Mouse (Mus musculus) midbrain, embryonic 12.5 days (tissue): ENCODE data around the gene Cab39. TPM values are rescaled to one million over a fixed set of nuclear protein-coding genes. Genes with fewer than 3 reads are reported as not detected.

Experiments used
- ATAC-seq: fragments of 200-750 bp; cut with Nextera tagmentation; 2 replicates; pipeline ENCODE4 v1.8.0; 2017; ENCODE audit warnings: low read depth, moderate TSS enrichment, moderate library complexity; ENCODE audit not compliant: low FRiP score
- H3K27ac ChIP-seq: fragments of 300-500 bp; sonication (generic); replicated peaks from 2 replicates; pipeline ENCODE4 v1.5.1; 2016; ENCODE audit warnings: mild to moderate bottlenecking
- H3K27me3 ChIP-seq: fragments of 300-500 bp; sonication (generic); 2 replicates; pipeline ENCODE4 v1.6.1; 2016; ENCODE audit warnings: mild to moderate bottlenecking
- H3K36me3 ChIP-seq: fragments of 300-500 bp; sonication (generic); 2 replicates; pipeline ENCODE4 v1.6.1; 2016
- H3K4me1 ChIP-seq: fragments of 300-500 bp; sonication (generic); 2 replicates; pipeline ENCODE4 v1.6.1; 2016
- H3K4me2 ChIP-seq: fragments of 300-500 bp; sonication (generic); replicated peaks from 2 replicates; pipeline ENCODE4 v1.6.1; 2016; ENCODE audit warnings: mild to moderate bottlenecking, moderate library complexity
- H3K4me3 ChIP-seq: fragments of 300-500 bp; sonication (generic); 2 replicates; pipeline ENCODE4 v1.5.1; 2016; ENCODE audit warnings: mild to moderate bottlenecking
- H3K9ac ChIP-seq: fragments of 300-500 bp; sonication (generic); replicated peaks from 2 replicates; pipeline ENCODE4 v1.6.1; 2016; ENCODE audit warnings: mild to moderate bottlenecking, moderate library complexity
- H3K9me3 ChIP-seq: fragments of 300-500 bp; sonication (generic); 2 replicates; pipeline ENCODE4 v1.6.1; 2016; ENCODE audit warnings: mild to moderate bottlenecking
- WGBS: fragments of 180-500 bp; shearing (Covaris S2); methylation state at CpG from one replicate; pipeline ENCODE4 v1.1.7; 2016; 5-methylcytosine and 5-hydroxymethylcytosine counted together
- polyA plus RNA-seq: library from polyadenylated mRNA; unstranded; fragments of >200 nt; fragmentation: Nextera tagmentation; extraction: Ambion mirVana; gene quantifications from 2 replicates; pipeline ENCODE4 v1.2.1, GENCODE M21; 2016

Cab39 gene
- polyA plus RNA-seq, 1 experiment from 2014 or later, result 69.2 TPM

- H3K27ac ChIP-seq, result no peak overlapping the region
- H3K9ac ChIP-seq, result no peak overlapping the region
- H3K4me3 ChIP-seq, result no peak overlapping the region
- H3K36me3 ChIP-seq, result peaks cover 28% of the 10 kb centered on the region
- no peaks in the 10 kb centered on the region for H3K9me3 ChIP-seq
- no peak overlapping the region for H3K4me2 ChIP-seq
- WGBS, result 93% methylated on average over 3 of the region's 3 CpGs
- no peak for ATAC-seq
- no peaks in the 10 kb centered on the region for H3K27me3 ChIP-seq
- no peaks in the 10 kb centered on the region for H3K4me1 ChIP-seq
Observed at GRCm38 (mm10) chr1:85824905-85825304, 31.7 kb downstream of the Cab39 start.

- 87% methylated on average over 5 of the region's 5 CpGs for WGBS
- ATAC-seq, result no peak
- Histone ChIP-seq H3K9ac (no peak overlapping the region), H3K4me3 (no peak overlapping the region), H3K27ac (no peak overlapping the region), H3K4me1 (no peaks in the 10 kb centered on the region), H3K9me3 (no peaks in the 10 kb centered on the region), H3K4me2 (no peak overlapping the region), H3K36me3 (peaks cover 13% of the 10 kb centered on the region), H3K27me3 (no peaks in the 10 kb centered on the region)
Observed at GRCm38 (mm10) chr1:85827166-85827565, 33.9 kb downstream of the Cab39 start.

GRCm38 (mm10) chr1:85829016-85829415 is 35.8 kb downstream of the Cab39 start:
- Histone ChIP-seq H3K9me3 (no peaks in the 10 kb centered on the region), H3K27me3 (no peaks in the 10 kb centered on the region), H3K4me3 (no peak overlapping the region), H3K4me2 (no peak overlapping the region), H3K4me1 (no peaks in the 10 kb centered on the region), H3K9ac (no peak overlapping the region), H3K36me3 (peaks cover 6% of the 10 kb centered on the region; the same call in 1 of the 2 replicates), H3K27ac (no peak overlapping the region)
- no peak for ATAC-seq
- WGBS, result 95% methylated on average over 1 of the region's 1 CpGs

- no peak for ATAC-seq
- H3K9ac ChIP-seq, result no peak overlapping the region
- H3K27me3 ChIP-seq, result no peaks in the 10 kb centered on the region
- H3K27ac ChIP-seq, result no peak overlapping the region
- H3K4me1 ChIP-seq, result no peaks in the 10 kb centered on the region
- H3K4me3 ChIP-seq, result no peak overlapping the region
- no peaks in the 10 kb centered on the region for H3K9me3 ChIP-seq
- peaks cover 23% of the 10 kb centered on the region for H3K36me3 ChIP-seq
- H3K4me2 ChIP-seq, result no peak overlapping the region
- WGBS, result 81% methylated on average over 4 of the region's 4 CpGs
Observed at GRCm38 (mm10) chr1:85838056-85838455, 44.8 kb downstream of the Cab39 start.

GRCm38 (mm10) chr1:85839356-85839755 is 46.1 kb downstream of the Cab39 start:
- no peak overlapping the region for H3K9ac ChIP-seq
- H3K9me3 ChIP-seq, result no peaks in the 10 kb centered on the region
- no peak for ATAC-seq
- H3K4me1 ChIP-seq, result no peaks in the 10 kb centered on the region
- WGBS, result 84% methylated on average over 3 of the region's 3 CpGs
- H3K4me2 ChIP-seq, result no peak overlapping the region
- peaks cover 33% of the 10 kb centered on the region for H3K36me3 ChIP-seq
- no peaks in the 10 kb centered on the region for H3K27me3 ChIP-seq
- no peak overlapping the region for H3K4me3 ChIP-seq
- no peak overlapping the region for H3K27ac ChIP-seq

- no peak overlapping the region for H3K9ac ChIP-seq
- H3K4me2 ChIP-seq, result no peak overlapping the region
- no peaks in the 10 kb centered on the region for H3K4me1 ChIP-seq
- H3K27me3 ChIP-seq, result no peaks in the 10 kb centered on the region
- ATAC-seq, result no peak
- H3K27ac ChIP-seq, result no peak overlapping the region
- peaks cover 33% of the 10 kb centered on the region for H3K36me3 ChIP-seq
- WGBS, result 85% methylated on average over 1 of the region's 1 CpGs
- H3K9me3 ChIP-seq, result no peaks in the 10 kb centered on the region
- H3K4me3 ChIP-seq, result no peak overlapping the region
Observed at GRCm38 (mm10) chr1:85839790-85840189, 46.5 kb downstream of the Cab39 start.

- peaks cover 37% of the 10 kb centered on the region for H3K36me3 ChIP-seq
- no peaks in the 10 kb centered on the region for H3K4me1 ChIP-seq
- no peak overlapping the region for H3K4me3 ChIP-seq
- H3K27ac ChIP-seq, result no peak overlapping the region
- no peak overlapping the region for H3K4me2 ChIP-seq
- no peak overlapping the region for H3K9ac ChIP-seq
- WGBS, result 86% methylated on average over 4 of the region's 4 CpGs
- H3K9me3 ChIP-seq, result no peaks in the 10 kb centered on the region
- ATAC-seq, result no peak
- no peaks in the 10 kb centered on the region for H3K27me3 ChIP-seq
Observed at GRCm38 (mm10) chr1:85840421-85840820, 47.2 kb downstream of the Cab39 start.

- H3K27ac ChIP-seq, result no peak overlapping the region
- H3K4me1 ChIP-seq, result no peaks in the 10 kb centered on the region
- ATAC-seq, result no peak
- H3K27me3 ChIP-seq, result no peaks in the 10 kb centered on the region
- no peak overlapping the region for H3K4me3 ChIP-seq
- peaks cover 39% of the 10 kb centered on the region for H3K36me3 ChIP-seq
- no peak overlapping the region for H3K9ac ChIP-seq
- H3K4me2 ChIP-seq, result no peak overlapping the region
- H3K9me3 ChIP-seq, result no peaks in the 10 kb centered on the region
Observed at GRCm38 (mm10) chr1:85842251-85842650, 49.0 kb downstream of the Cab39 start.

GRCm38 (mm10) chr1:85843291-85843863 is 50.1 kb downstream of the Cab39 start:
- 94% methylated on average over 4 of the region's 4 CpGs for WGBS
- Histone ChIP-seq H3K4me2 (no peak overlapping the region), H3K9me3 (no peaks in the 10 kb centered on the region), H3K27me3 (no peaks in the 10 kb centered on the region), H3K27ac (no peak overlapping the region), H3K36me3 (peaks cover 41% of the 10 kb centered on the region), H3K9ac (no peak overlapping the region), H3K4me3 (no peak overlapping the region), H3K4me1 (no peaks in the 10 kb centered on the region)
- ATAC-seq, result no peak

GRCm38 (mm10) chr1:85844981-85845380 is 51.7 kb downstream of the Cab39 start:
- Histone ChIP-seq H3K4me3 (no peak overlapping the region), H3K4me2 (no peak overlapping the region), H3K4me1 (no peaks in the 10 kb centered on the region), H3K36me3 (peaks cover 54% of the 10 kb centered on the region), H3K27me3 (no peaks in the 10 kb centered on the region), H3K9me3 (no peaks in the 10 kb centered on the region), H3K27ac (no peak overlapping the region), H3K9ac (no peak overlapping the region)
- ATAC-seq, result no peak
- 89% methylated on average over 6 of the region's 6 CpGs for WGBS

- no peak overlapping the region for H3K4me2 ChIP-seq
- H3K27me3 ChIP-seq, result no peaks in the 10 kb centered on the region
- H3K4me1 ChIP-seq, result no peaks in the 10 kb centered on the region
- WGBS, result 85% methylated on average over 3 of the region's 3 CpGs
- no peaks in the 10 kb centered on the region for H3K9me3 ChIP-seq
- no peak overlapping the region for H3K4me3 ChIP-seq
- no peak overlapping the region for H3K27ac ChIP-seq
- H3K36me3 ChIP-seq, result peaks cover 58% of the 10 kb centered on the region
- ATAC-seq, result no peak
- H3K9ac ChIP-seq, result no peak overlapping the region
Observed at GRCm38 (mm10) chr1:85845476-85845875, 52.2 kb downstream of the Cab39 start.

- H3K27me3 ChIP-seq, result no peaks in the 10 kb centered on the region
- no peaks in the 10 kb centered on the region for H3K9me3 ChIP-seq
- 88% methylated on average over 14 of the region's 14 CpGs for WGBS
- H3K4me3 ChIP-seq, result no peak overlapping the region
- H3K4me2 ChIP-seq, result no peak overlapping the region
- no peak overlapping the region for H3K27ac ChIP-seq
- peaks cover 57% of the 10 kb centered on the region for H3K36me3 ChIP-seq
- no peak overlapping the region for H3K9ac ChIP-seq
- no peaks in the 10 kb centered on the region for H3K4me1 ChIP-seq
- ATAC-seq, result no peak
Observed at GRCm38 (mm10) chr1:85849016-85849415, 55.8 kb downstream of the Cab39 start.

GRCm38 (mm10) chr1:85850851-85851250 is 57.6 kb downstream of the Cab39 start:
- Histone ChIP-seq H3K4me1 (no peaks in the 10 kb centered on the region), H3K27ac (no peak overlapping the region), H3K36me3 (peaks cover 53% of the 10 kb centered on the region), H3K27me3 (no peaks in the 10 kb centered on the region), H3K9me3 (no peaks in the 10 kb centered on the region), H3K4me2 (no peak overlapping the region), H3K4me3 (no peak overlapping the region), H3K9ac (no peak overlapping the region)
- WGBS, result 95% methylated on average over 5 of the region's 5 CpGs
- ATAC-seq, result no peak
